Mouse (Mus musculus) neural tube, embryonic 14.5 days (tissue): ENCODE results near the gene Tmem204. TPM values are rescaled to one million over a fixed set of nuclear protein-coding genes. Genes with fewer than 3 reads are reported as not detected.
A peak's percentile ranks its signal among the peaks of the same experiment; 100 is the strongest.
"Not testable (repeated sequence)": the region's sequence is repeated elsewhere in the genome, so short reads cannot be mapped to it uniquely, and the experiment has no call there.

Experiments used
- ATAC-seq: fragments of 200-750 bp; cut with Nextera tagmentation; 2 replicates; pipeline ENCODE4 v1.8.0; 2017; ENCODE audit warnings: low read depth, mild to moderate bottlenecking, moderate TSS enrichment, moderate library complexity
- H3K27ac ChIP-seq: fragments of 300-500 bp; sonication (generic); 2 replicates; pipeline ENCODE4 v1.5.1; 2014; ENCODE audit warnings: low read depth, mild to moderate bottlenecking, control low read depth, low read length, moderate library complexity, mixed read lengths
- H3K27me3 ChIP-seq: fragments of 300-500 bp; sonication (generic); 2 replicates; pipeline ENCODE4 v1.6.1; 2014; ENCODE audit warnings: low read length; ENCODE audit not compliant: control insufficient read depth, insufficient read depth
- H3K36me3 ChIP-seq: fragments of 300-500 bp; sonication (generic); 2 replicates; pipeline ENCODE4 v1.6.1; 2014; ENCODE audit warnings: low read length, mixed read lengths; ENCODE audit not compliant: control insufficient read depth, insufficient read depth
- H3K4me1 ChIP-seq: fragments of 300-500 bp; sonication (generic); 2 replicates; pipeline ENCODE4 v1.6.1; 2014; ENCODE audit warnings: low read length; ENCODE audit not compliant: control insufficient read depth, insufficient read depth
- H3K4me2 ChIP-seq: fragments of 300-500 bp; sonication (generic); 2 replicates; pipeline ENCODE4 v1.6.1; 2014; ENCODE audit warnings: mild to moderate bottlenecking, low read depth, low read length, control low read depth
- H3K4me3 ChIP-seq: fragments of 300-500 bp; sonication (generic); 2 replicates; pipeline ENCODE4 v1.5.1; 2014; ENCODE audit warnings: low read depth, low read length, control low read depth, mixed read lengths
- H3K9ac ChIP-seq: fragments of 300-500 bp; sonication (generic); replicated peaks from 2 replicates; pipeline ENCODE4 v1.6.1; 2014; ENCODE audit warnings: low read depth, mild to moderate bottlenecking, control low read depth, low read length, mixed read lengths
- H3K9me3 ChIP-seq: fragments of 300-500 bp; sonication (generic); 2 replicates; pipeline ENCODE4 v1.6.1; 2016; ENCODE audit warnings: low read length; ENCODE audit not compliant: control insufficient read depth
- WGBS: fragments of 180-500 bp; shearing (Covaris S2); extraction: QIAGEN DNeasy Blood & Tissue Kit; methylation state at CpG from one replicate; pipeline ENCODE4 v1.1.7; 2014; 5-methylcytosine and 5-hydroxymethylcytosine counted together
- polyA plus RNA-seq: library from polyadenylated mRNA; unstranded; fragments of >200 nt; fragmentation: Nextera tagmentation; extraction: Ambion mirVana; gene quantifications from 2 replicates; pipeline ENCODE4 v1.2.1, GENCODE M21; 2014

Gene Tmem204
- 8.1 and 11.5 TPM in 2 replicates for polyA plus RNA-seq

GRCm38 (mm10) chr17:25083444-25083931 is at the start of gene Tmem204:
Gene Tmem204 (minus strand): TSS chr17:25083591.
- Histone ChIP-seq H3K36me3 (peaks cover 7% of the 10 kb centered on the region; the same call in 1 of the 2 replicates), H3K4me2 (no peak within 1 kb of the TSS), H3K4me3 (no peak within 1 kb of the TSS), H3K9ac (no peak within 1 kb of the TSS), H3K27me3 (no peaks in the 10 kb centered on the region), H3K9me3 (no peaks in the 10 kb centered on the region), H3K27ac (peak within 1 kb of the TSS; percentile 44; the same call in 1 of the 2 replicates), H3K4me1 (peaks cover 3% of the 10 kb centered on the region; the same call in 1 of the 2 replicates)
- no peak for ATAC-seq
- 73% methylated on average over 7 of the region's 7 CpGs for WGBS

- ATAC-seq = no peak
- H3K4me2 ChIP-seq = no peak overlapping the region
- H3K4me3 ChIP-seq = no peak overlapping the region
- H3K27ac ChIP-seq = no peak overlapping the region
- 93% methylated on average over 1 of the region's 1 CpGs for WGBS
- H3K4me1 ChIP-seq = peaks cover 9% of the 10 kb centered on the region
- H3K27me3 ChIP-seq = no peaks in the 10 kb centered on the region
- H3K9me3 ChIP-seq = no peaks in the 10 kb centered on the region
- H3K36me3 ChIP-seq = no peaks in the 10 kb centered on the region
- H3K9ac ChIP-seq = no peak overlapping the region
Measured at GRCm38 (mm10) chr17:25130060-25130459, 46.7 kb upstream of the Tmem204 start.

GRCm38 (mm10) chr17:25127681-25128080 is 44.3 kb upstream of the Tmem204 start:
- no peak overlapping the region for H3K4me2 ChIP-seq
- no peaks in the 10 kb centered on the region for H3K36me3 ChIP-seq
- H3K9ac ChIP-seq = no peak overlapping the region
- WGBS = 81% methylated on average over 9 of the region's 9 CpGs
- H3K4me1 ChIP-seq = no peaks in the 10 kb centered on the region
- no peak overlapping the region for H3K27ac ChIP-seq
- no peak for ATAC-seq
- H3K27me3 ChIP-seq = no peaks in the 10 kb centered on the region
- no peaks in the 10 kb centered on the region for H3K9me3 ChIP-seq
- no peak overlapping the region for H3K4me3 ChIP-seq

- Histone ChIP-seq H3K9ac (no peak overlapping the region), H3K27me3 (no peaks in the 10 kb centered on the region), H3K4me2 (no peak overlapping the region), H3K27ac (no peak overlapping the region), H3K4me3 (no peak overlapping the region), H3K36me3 (no peaks in the 10 kb centered on the region), H3K9me3 (no peaks in the 10 kb centered on the region), H3K4me1 (no peaks in the 10 kb centered on the region)
- no peak; the same call in 1 of the 2 replicates for ATAC-seq
- WGBS = 63% methylated on average over 8 of the region's 8 CpGs
Measured at GRCm38 (mm10) chr17:25127079-25127478, 43.7 kb upstream of the Tmem204 start.

GRCm38 (mm10) chr17:25125442-25126060 is 42.2 kb upstream of the Tmem204 start:
- H3K27me3 ChIP-seq, H3K9me3 ChIP-seq, H3K4me3 ChIP-seq, ATAC-seq, H3K36me3 ChIP-seq, H3K4me2 ChIP-seq, H3K9ac ChIP-seq, H3K4me1 ChIP-seq, H3K27ac ChIP-seq: not testable (repeated sequence)
- WGBS = 87% methylated on average over 3 of the region's 3 CpGs

- H3K27ac ChIP-seq = no peak overlapping the region
- no peaks in the 10 kb centered on the region for H3K36me3 ChIP-seq
- ATAC-seq = no peak
- 32% methylated on average over 7 of the region's 7 CpGs for WGBS
- H3K4me3 ChIP-seq = no peak overlapping the region
- H3K27me3 ChIP-seq = no peaks in the 10 kb centered on the region
- no peaks in the 10 kb centered on the region for H3K4me1 ChIP-seq
- H3K4me2 ChIP-seq = no peak overlapping the region
- H3K9ac ChIP-seq = no peak overlapping the region
- no peaks in the 10 kb centered on the region for H3K9me3 ChIP-seq
Measured at GRCm38 (mm10) chr17:25123979-25124378, 40.6 kb upstream of the Tmem204 start.

- H3K27ac ChIP-seq = no peak within 1 kb of the TSS
- H3K4me3 ChIP-seq = no peak within 1 kb of the TSS
- H3K4me2 ChIP-seq = no peak within 1 kb of the TSS
- H3K4me1 ChIP-seq = peaks cover 3% of the 10 kb centered on the region; the same call in 1 of the 2 replicates
- ATAC-seq = no peak
- no peak within 1 kb of the TSS for H3K9ac ChIP-seq
- H3K9me3 ChIP-seq = no peaks in the 10 kb centered on the region
- 52% methylated on average over 3 of the region's 3 CpGs for WGBS
- no peaks in the 10 kb centered on the region for H3K27me3 ChIP-seq
- no peaks in the 10 kb centered on the region for H3K36me3 ChIP-seq
Measured at GRCm38 (mm10) chr17:25120406-25120805, 37.0 kb upstream of the Tmem204 start, which contains the start of gene Ptx4. Gene Ptx4 (plus strand): TSS chr17:25120760.

GRCm38 (mm10) chr17:25117263-25117662 is 33.9 kb upstream of the Tmem204 start:
- no peak overlapping the region for H3K4me3 ChIP-seq
- no peak for ATAC-seq
- 35% methylated on average over 4 of the region's 4 CpGs for WGBS

GRCm38 (mm10) chr17:25115664-25116432 is 32.5 kb upstream of the Tmem204 start, which contains the start of gene Telo2:
Gene Telo2 (minus strand): TSS chr17:25115967.
- peak within 1 kb of the TSS; percentile 47 for H3K4me3 ChIP-seq
- ATAC-seq = peak; percentile 93
- H3K4me2 ChIP-seq = peak within 1 kb of the TSS; percentile 75
- H3K27ac ChIP-seq = peak within 1 kb of the TSS; percentile 90
- no peaks in the 10 kb centered on the region for H3K9me3 ChIP-seq
- 3% methylated on average over 40 of the region's 40 CpGs for WGBS
- H3K4me1 ChIP-seq = peaks cover 8% of the 10 kb centered on the region
- no peaks in the 10 kb centered on the region for H3K27me3 ChIP-seq
- peaks cover 6% of the 10 kb centered on the region; the same call in 1 of the 2 replicates for H3K36me3 ChIP-seq
- H3K9ac ChIP-seq = peak within 1 kb of the TSS; percentile 46

More at GRCm38 (mm10) chr17:25117263-25117662, 33.9 kb upstream of the Tmem204 start:
- H3K9ac ChIP-seq = no peak overlapping the region
- H3K27ac ChIP-seq = no peak overlapping the region
- no peaks in the 10 kb centered on the region for H3K27me3 ChIP-seq
- 0 out of 2 replicates have a peak, but pooled peaks cover 4% of the 10 kb centered on the region for H3K36me3 ChIP-seq
- no peaks in the 10 kb centered on the region for H3K9me3 ChIP-seq
- peaks cover 8% of the 10 kb centered on the region for H3K4me1 ChIP-seq
- no peak overlapping the region for H3K4me2 ChIP-seq
